Mouse (Mus musculus) midbrain, embryonic 15.5 days (tissue): ENCODE measurements at regions not wholly inside any gene's neighbourhood (a gene's known extent, or its start where the extent isn't known, plus 50 kb on each side); places are given as distances from the start of the nearest gene placed in this dataset.
A peak's percentile ranks its signal among the peaks of the same experiment; 100 is the strongest.
"Not testable (repeated sequence)": the region's sequence is repeated elsewhere in the genome, so short reads cannot be mapped to it uniquely, and the experiment has no call there.

Experiments used
- ATAC-seq: fragments of 200-750 bp; cut with Nextera tagmentation; replicated peaks from 2 replicates; pipeline ENCODE4 v1.8.0; 2017; ENCODE audit warnings: moderate TSS enrichment
- H3K27ac ChIP-seq: fragments of 300-500 bp; sonication (generic); 2 replicates; pipeline ENCODE4 v1.5.1; 2015; ENCODE audit warnings: mild to moderate bottlenecking, inconsistent platforms
- H3K27me3 ChIP-seq: fragments of 300-500 bp; sonication (generic); replicated peaks from 2 replicates; pipeline ENCODE4 v1.6.1; 2015; ENCODE audit warnings: inconsistent platforms
- H3K36me3 ChIP-seq: fragments of 300-500 bp; sonication (generic); replicated peaks from 2 replicates; pipeline ENCODE4 v1.6.1; 2015; ENCODE audit warnings: inconsistent platforms
- H3K4me1 ChIP-seq: fragments of 300-500 bp; sonication (generic); 2 replicates; pipeline ENCODE4 v1.6.1; 2015; ENCODE audit warnings: inconsistent platforms
- H3K4me2 ChIP-seq: fragments of 300-500 bp; sonication (generic); 2 replicates; pipeline ENCODE4 v1.6.1; 2015; ENCODE audit warnings: inconsistent platforms, mild to moderate bottlenecking, moderate library complexity
- H3K4me3 ChIP-seq: fragments of 300-500 bp; sonication (generic); 2 replicates; pipeline ENCODE4 v1.5.1; 2015; ENCODE audit warnings: mild to moderate bottlenecking, inconsistent platforms
- H3K9ac ChIP-seq: fragments of 300-500 bp; sonication (generic); 2 replicates; pipeline ENCODE4 v1.6.1; 2015; ENCODE audit warnings: mild to moderate bottlenecking, inconsistent platforms
- H3K9me3 ChIP-seq: fragments of 300-500 bp; sonication (generic); 2 replicates; pipeline ENCODE4 v1.6.1; 2016; ENCODE audit warnings: inconsistent platforms
- WGBS: fragments of 180-500 bp; shearing (Covaris S2); methylation state at CpG from one replicate; pipeline ENCODE4 v1.1.7; 2015; ENCODE audit warnings: mixed read lengths; 5-methylcytosine and 5-hydroxymethylcytosine counted together

- no peaks in the 10 kb centered on the region for H3K27me3 ChIP-seq
- no peak overlapping the region for H3K4me2 ChIP-seq
- no peak overlapping the region for H3K27ac ChIP-seq
- no peak for ATAC-seq
- H3K4me1 ChIP-seq = peaks cover 2% of the 10 kb centered on the region; the same call in 1 of the 2 replicates
- 19% methylated on average over 16 of the region's 16 CpGs for WGBS
- no peak overlapping the region for H3K4me3 ChIP-seq
- H3K36me3 ChIP-seq = no peaks in the 10 kb centered on the region
- no peak overlapping the region for H3K9ac ChIP-seq
- H3K9me3 ChIP-seq = no peaks in the 10 kb centered on the region
These were observed 129.4 kb downstream of the Kcnrg start for GRCm38 (mm10) chr14:61736384-61737322.

DNA sequence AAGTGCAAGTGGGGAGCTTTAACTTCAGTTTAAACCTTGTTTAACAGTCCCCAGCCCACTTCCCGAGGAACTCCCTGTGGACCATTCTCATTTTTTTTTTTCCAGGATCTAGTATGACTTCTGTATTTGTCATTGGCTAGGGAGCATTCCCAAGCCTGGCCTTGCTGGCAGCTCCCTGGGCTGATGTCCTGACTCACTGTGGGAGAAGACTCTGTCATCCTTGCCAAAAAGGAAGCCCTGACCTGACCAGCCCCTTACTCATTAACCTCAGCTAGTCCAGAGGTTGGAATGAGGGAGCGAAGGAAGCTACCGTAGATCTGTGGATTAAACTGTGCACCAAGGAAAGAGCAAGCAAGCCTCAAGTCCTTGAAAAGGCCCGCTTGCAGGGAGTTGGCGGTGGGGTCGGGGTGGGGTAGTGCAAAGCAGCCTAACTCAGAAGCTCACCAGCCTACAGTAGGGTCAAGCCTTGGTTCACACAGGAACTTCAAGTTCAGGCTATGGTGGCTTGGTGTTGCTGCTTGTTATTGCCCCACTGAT lies 130.3 kb downstream of the Kcnrg start:
- Histone ChIP-seq H3K27ac (no peak overlapping the region), H3K27me3 (no peaks in the 10 kb centered on the region), H3K4me2 (no peak overlapping the region), H3K9me3 (no peaks in the 10 kb centered on the region), H3K4me3 (no peak overlapping the region), H3K4me1 (peaks cover 2% of the 10 kb centered on the region; the same call in 1 of the 2 replicates), H3K9ac (no peak overlapping the region), H3K36me3 (no peaks in the 10 kb centered on the region)
- no peak for ATAC-seq
- 69% methylated on average over 6 of the region's 6 CpGs for WGBS

GRCm38 (mm10) chr14:61739453-61739852 lies 132.2 kb downstream of the Kcnrg start:
- no peaks in the 10 kb centered on the region for H3K36me3 ChIP-seq
- H3K9ac ChIP-seq = no peak overlapping the region
- WGBS = 98% methylated on average over 1 of the region's 1 CpGs
- no peak overlapping the region for H3K4me2 ChIP-seq
- ATAC-seq = no peak
- no peak overlapping the region for H3K27ac ChIP-seq
- no peaks in the 10 kb centered on the region for H3K9me3 ChIP-seq
- peaks cover 2% of the 10 kb centered on the region; the same call in 1 of the 2 replicates for H3K4me1 ChIP-seq
- no peaks in the 10 kb centered on the region for H3K27me3 ChIP-seq
- H3K4me3 ChIP-seq = no peak overlapping the region

GRCm38 (mm10) chr14:61743855-61744408 lies 136.7 kb downstream of the Kcnrg start:
- Histone ChIP-seq H3K4me1 (no peaks in the 10 kb centered on the region), H3K27ac (no peak overlapping the region), H3K9me3 (no peaks in the 10 kb centered on the region), H3K4me2 (no peak overlapping the region), H3K9ac (no peak overlapping the region), H3K27me3 (no peaks in the 10 kb centered on the region), H3K4me3 (no peak overlapping the region), H3K36me3 (no peaks in the 10 kb centered on the region)
- WGBS = 33% methylated on average over 4 of the region's 4 CpGs
- ATAC-seq = no peak

- ATAC-seq = no peak
- no peak overlapping the region for H3K4me2 ChIP-seq
- H3K27ac ChIP-seq = no peak overlapping the region
- peaks cover 10% of the 10 kb centered on the region for H3K4me1 ChIP-seq
- no peaks in the 10 kb centered on the region for H3K9me3 ChIP-seq
- 88% methylated on average over 3 of the region's 3 CpGs for WGBS
- no peak overlapping the region for H3K4me3 ChIP-seq
- no peaks in the 10 kb centered on the region for H3K27me3 ChIP-seq
- no peak overlapping the region for H3K9ac ChIP-seq
- H3K36me3 ChIP-seq = no peaks in the 10 kb centered on the region
These were observed 146.2 kb downstream of the Kcnrg start for GRCm38 (mm10) chr14:61753421-61753820.

DNA sequence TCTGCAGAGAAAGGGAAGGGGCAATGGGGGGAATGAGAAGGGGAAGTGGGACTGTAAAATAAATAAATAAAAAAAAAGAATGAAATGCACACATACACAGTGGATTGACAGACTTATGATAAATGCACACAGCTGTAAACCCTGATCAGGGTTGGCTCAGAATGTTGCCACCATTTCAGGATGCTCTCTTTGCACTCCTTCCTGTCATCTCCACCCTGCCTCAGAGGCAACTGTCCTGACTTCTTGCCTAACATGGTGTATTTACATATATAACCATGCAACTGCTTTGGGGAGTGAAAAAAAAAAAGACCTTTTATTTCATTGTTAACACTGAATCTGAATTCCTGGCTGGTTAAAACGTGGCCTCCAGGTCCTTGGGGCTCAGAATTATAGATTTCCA lies 149.4 kb downstream of the Kcnrg start:
- 16% methylated on average over 1 of the region's 1 CpGs for WGBS
- Histone ChIP-seq H3K27ac (no peak overlapping the region), H3K4me2 (peak overlapping the region; percentile 48; the same call in 1 of the 2 replicates), H3K9ac (no peak overlapping the region), H3K9me3 (no peaks in the 10 kb centered on the region), H3K27me3 (no peaks in the 10 kb centered on the region), H3K4me3 (no peak overlapping the region), H3K36me3 (no peaks in the 10 kb centered on the region), H3K4me1 (peaks cover 10% of the 10 kb centered on the region)
- ATAC-seq = no peak

DNA sequence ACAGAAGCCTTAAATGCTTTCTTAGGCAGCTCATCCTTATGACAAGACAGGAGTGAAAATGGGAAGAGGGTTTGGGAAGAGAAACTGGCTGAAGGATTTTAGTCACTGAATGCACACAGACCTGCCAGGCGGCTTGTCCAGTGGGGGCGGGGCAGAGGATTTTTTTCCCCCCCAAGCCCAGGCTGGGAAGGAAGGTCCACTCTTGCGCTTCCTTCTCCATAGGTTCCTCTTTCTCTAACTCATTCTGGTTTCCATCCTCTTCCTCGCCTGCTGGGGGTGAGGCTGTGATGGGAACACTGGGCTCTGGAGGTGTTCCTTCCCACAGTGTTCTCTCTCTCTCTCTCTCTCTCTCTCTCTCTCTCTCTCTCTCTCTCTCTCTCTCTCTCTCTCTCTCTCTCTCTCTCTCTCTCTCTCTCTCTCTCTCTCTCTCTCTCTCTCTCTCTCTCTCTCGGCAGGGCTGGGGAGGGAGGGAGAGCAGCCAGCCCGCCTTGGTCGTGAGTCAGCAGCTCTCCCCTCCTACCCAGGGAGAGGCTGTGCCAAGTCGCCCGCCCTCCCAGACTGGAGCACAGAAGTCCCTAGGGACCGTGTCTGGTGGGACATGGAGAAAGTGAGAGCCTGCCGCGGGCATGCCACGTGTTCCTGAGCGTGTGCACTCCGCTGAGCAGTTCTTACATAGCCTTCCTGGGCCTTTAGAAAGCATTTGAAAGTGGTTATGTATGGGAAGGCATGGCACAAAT lies 150.0 kb downstream of the Kcnrg start:
- H3K4me3 ChIP-seq = peak overlapping the region; percentile 17
- peak; percentile 91 for ATAC-seq
- peak overlapping the region; percentile 20; the same call in 1 of the 2 replicates for H3K9ac ChIP-seq
- no peak overlapping the region for H3K27ac ChIP-seq
- H3K36me3 ChIP-seq = no peaks in the 10 kb centered on the region
- 3% methylated on average over 13 of the region's 15 CpGs for WGBS
- H3K9me3 ChIP-seq = no peaks in the 10 kb centered on the region
- peak overlapping the region; percentile 48 for H3K4me2 ChIP-seq
- peaks cover 10% of the 10 kb centered on the region for H3K4me1 ChIP-seq
- no peaks in the 10 kb centered on the region for H3K27me3 ChIP-seq

DNA sequence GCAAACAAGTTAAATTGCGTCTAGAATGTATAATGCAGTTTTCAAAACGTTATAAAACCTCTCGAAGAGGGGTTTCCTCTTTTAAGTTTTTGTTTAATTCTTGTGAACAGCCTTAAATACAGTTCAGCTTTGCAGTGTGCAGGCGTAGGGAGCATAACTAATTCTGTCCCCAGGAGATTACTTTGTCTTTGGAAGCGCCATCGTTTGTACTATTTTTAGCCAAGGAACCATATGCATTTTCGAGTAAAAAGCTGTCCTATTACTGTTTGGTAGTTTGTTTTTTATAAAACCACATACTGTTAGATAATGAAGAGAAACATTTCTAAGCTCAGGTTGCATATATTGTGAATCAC lies 150.5 kb downstream of the Kcnrg start:
- H3K36me3 ChIP-seq = no peaks in the 10 kb centered on the region
- no peaks in the 10 kb centered on the region for H3K27me3 ChIP-seq
- ATAC-seq = peak; percentile 24; the same call in 1 of the 2 replicates
- WGBS = 16% methylated on average over 7 of the region's 7 CpGs
- peaks cover 10% of the 10 kb centered on the region for H3K4me1 ChIP-seq
- H3K9ac ChIP-seq = no peak overlapping the region
- no peak overlapping the region for H3K27ac ChIP-seq
- peak overlapping the region; percentile 48 for H3K4me2 ChIP-seq
- H3K4me3 ChIP-seq = peak overlapping the region; percentile 17; the same call in 1 of the 2 replicates
- H3K9me3 ChIP-seq = no peaks in the 10 kb centered on the region

- Histone ChIP-seq H3K36me3 (no peaks in the 10 kb centered on the region), H3K4me1 (peaks cover 10% of the 10 kb centered on the region), H3K27me3 (no peaks in the 10 kb centered on the region), H3K9me3 (no peaks in the 10 kb centered on the region), H3K4me3 (no peak overlapping the region), H3K27ac (no peak overlapping the region), H3K9ac (no peak overlapping the region), H3K4me2 (no peak overlapping the region)
- ATAC-seq = no peak
- WGBS = 93% methylated on average over 5 of the region's 5 CpGs
These were observed 151.3 kb downstream of the Kcnrg start for GRCm38 (mm10) chr14:61758586-61758985.

- not testable (repeated sequence) for H3K27me3 ChIP-seq, H3K4me2 ChIP-seq, H3K4me1 ChIP-seq, H3K9me3 ChIP-seq, H3K4me3 ChIP-seq, H3K36me3 ChIP-seq, H3K27ac ChIP-seq, ATAC-seq, H3K9ac ChIP-seq
- WGBS = 85% methylated on average over 12 of the region's 12 CpGs
These were observed 152.9 kb downstream of the Kcnrg start for GRCm38 (mm10) chr14:61760176-61760575.

- Histone ChIP-seq H3K4me1 (peaks cover 7% of the 10 kb centered on the region), H3K27ac (no peak overlapping the region), H3K36me3 (no peaks in the 10 kb centered on the region), H3K27me3 (no peaks in the 10 kb centered on the region), H3K4me3 (no peak overlapping the region), H3K9me3 (no peaks in the 10 kb centered on the region), H3K9ac (no peak overlapping the region), H3K4me2 (no peak overlapping the region)
- 83% methylated on average over 5 of the region's 5 CpGs for WGBS
- no peak for ATAC-seq
These were observed 154.8 kb downstream of the Kcnrg start for GRCm38 (mm10) chr14:61762076-61762475.

GRCm38 (mm10) chr14:61769881-61770280 lies 162.6 kb downstream of the Kcnrg start:
- Histone ChIP-seq H3K4me3 (no peak overlapping the region), H3K4me1 (no peaks in the 10 kb centered on the region), H3K9me3 (no peaks in the 10 kb centered on the region), H3K27ac (no peak overlapping the region), H3K27me3 (no peaks in the 10 kb centered on the region), H3K4me2 (no peak overlapping the region), H3K36me3 (no peaks in the 10 kb centered on the region), H3K9ac (no peak overlapping the region)
- ATAC-seq = no peak
- 78% methylated on average over 5 of the region's 5 CpGs for WGBS
